Mouse (Mus musculus) urinary bladder, postnatal 25 days (tissue): ENCODE results near the gene Gm45261.

Source experiments
- DNase-seq: peaks from one replicate; pipeline ENCODE4 v3.0.0; 2022; ENCODE audit warnings: low spot score

Gm45261 gene

DNA sequence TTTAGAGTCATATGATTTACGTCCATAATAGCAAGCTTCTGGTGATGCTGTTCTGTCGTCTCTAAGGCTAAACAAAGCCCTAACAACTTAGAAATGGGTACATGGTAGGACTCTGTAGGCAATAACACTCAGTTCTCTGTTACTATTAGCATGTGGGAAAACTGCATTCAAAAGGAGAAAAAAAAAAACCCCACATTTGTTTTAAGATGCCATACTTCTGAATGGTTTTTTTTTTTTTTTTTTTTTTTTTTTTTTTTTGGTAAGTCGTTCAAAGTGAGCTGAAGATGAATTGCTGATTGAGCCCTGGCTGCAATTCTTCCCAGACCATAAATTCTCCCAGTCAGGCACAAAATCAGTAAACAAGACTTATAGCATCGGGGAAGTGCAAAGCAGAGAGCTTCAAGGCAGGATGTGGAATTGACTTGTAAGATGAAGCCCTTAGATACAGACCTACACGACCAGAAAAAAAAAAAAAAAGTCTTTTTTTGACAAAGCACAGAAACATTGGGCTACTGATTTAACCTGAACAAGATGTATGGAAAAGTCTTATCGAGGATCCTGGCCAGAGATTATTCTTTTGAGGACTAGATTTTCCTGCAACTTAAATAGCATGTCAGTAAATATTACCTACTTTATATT is 51.7 kb downstream of the Gm45261 start:
- DNase-seq, result no peak

- DNase-seq, result peak; percentile 43
Observed at GRCm38 (mm10) chr1:80408586-80408985, 52.7 kb downstream of the Gm45261 start.

DNA sequence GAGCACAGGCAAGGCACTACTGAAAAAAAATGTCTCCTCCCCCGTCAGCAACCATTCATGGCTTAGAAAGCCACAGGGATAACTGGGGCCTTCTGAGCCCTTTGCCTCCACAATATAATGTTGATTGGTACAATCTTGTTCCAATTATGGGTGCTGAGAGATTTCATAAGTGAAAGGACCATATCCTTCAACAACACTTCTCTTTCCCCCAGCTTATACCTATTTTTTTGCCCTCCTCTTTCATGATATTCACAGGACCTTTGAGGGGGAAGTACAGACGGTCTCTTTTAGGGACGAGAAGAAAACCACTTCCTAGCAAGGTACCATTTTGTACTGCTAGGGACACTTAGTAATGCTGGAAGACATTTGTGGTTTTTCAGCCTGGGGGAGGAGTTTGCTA is 57.1 kb downstream of the Gm45261 start:
- no peak for DNase-seq

DNA sequence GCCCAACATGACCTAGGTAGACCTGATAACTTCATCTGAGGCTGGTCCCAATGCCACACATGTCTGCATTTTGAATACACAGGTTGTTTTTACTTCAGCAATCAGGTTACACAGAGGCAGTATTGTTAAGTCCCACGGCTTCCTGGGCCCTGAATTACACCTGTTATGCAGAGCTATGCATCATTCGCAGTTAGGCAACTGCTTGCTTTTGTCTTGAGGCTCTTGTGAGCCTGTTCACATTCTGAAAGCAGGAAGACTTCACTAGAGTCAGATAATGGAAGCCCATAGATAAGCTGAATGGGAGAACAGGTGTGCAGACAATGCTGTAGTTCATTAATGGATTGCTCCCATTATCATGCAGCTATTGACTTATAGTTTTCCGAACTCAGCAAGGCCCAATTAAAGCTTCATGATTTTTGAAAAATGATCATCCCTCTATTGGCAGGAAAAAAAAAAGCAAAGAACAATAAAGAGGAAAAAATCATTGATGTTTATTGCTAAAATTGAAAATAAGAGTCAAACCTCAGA is 57.8 kb downstream of the Gm45261 start:
- no peak for DNase-seq

DNA sequence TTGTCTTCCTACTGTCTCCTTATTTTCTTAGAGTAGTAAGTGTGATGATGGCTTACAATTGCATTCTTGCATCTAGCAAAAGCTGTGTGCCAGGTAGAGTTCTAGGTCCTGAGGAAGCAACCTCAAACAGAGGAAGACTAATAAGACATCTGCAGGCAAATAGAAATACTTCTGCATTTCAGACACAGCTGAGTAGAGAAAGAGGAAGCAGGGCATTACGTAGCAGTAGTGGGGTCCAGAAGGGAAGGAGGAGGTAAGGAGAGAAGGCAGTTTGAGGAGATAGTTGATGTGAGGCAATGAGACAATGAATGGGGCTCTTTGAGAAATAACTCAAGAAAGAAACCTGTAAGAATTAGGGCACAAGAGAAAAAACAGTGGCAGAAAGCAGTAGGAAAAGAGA is 59.3 kb downstream of the Gm45261 start:
- DNase-seq, result no peak
